Mouse (Mus musculus) kidney, embryonic 15.5 days (tissue): ENCODE results near the gene Otx1. TPM values are rescaled to one million over a fixed set of nuclear protein-coding genes. Genes with fewer than 3 reads are reported as not detected.

Experiments used
- ATAC-seq: fragments of 200-750 bp; cut with Nextera tagmentation; replicated peaks from 2 replicates; pipeline ENCODE4 v1.8.0; 2017; ENCODE audit warnings: moderate TSS enrichment; ENCODE audit not compliant: low FRiP score
- H3K27ac ChIP-seq: fragments of 300-500 bp; sonication (generic); 2 replicates; pipeline ENCODE4 v1.5.1; 2015; ENCODE audit warnings: mild to moderate bottlenecking, inconsistent platforms
- H3K27me3 ChIP-seq: fragments of 300-500 bp; sonication (generic); 2 replicates; pipeline ENCODE4 v1.6.1; 2015; ENCODE audit warnings: inconsistent platforms
- H3K36me3 ChIP-seq: fragments of 300-500 bp; sonication (generic); 2 replicates; pipeline ENCODE4 v1.6.1; 2015; ENCODE audit warnings: inconsistent platforms
- H3K4me1 ChIP-seq: fragments of 300-500 bp; sonication (generic); 2 replicates; pipeline ENCODE4 v1.6.1; 2015; ENCODE audit warnings: inconsistent platforms
- H3K4me2 ChIP-seq: fragments of 300-500 bp; sonication (generic); 2 replicates; pipeline ENCODE4 v1.6.1; 2015; ENCODE audit warnings: moderate library complexity, mild to moderate bottlenecking, inconsistent platforms
- H3K4me3 ChIP-seq: fragments of 300-500 bp; sonication (generic); replicated peaks from 2 replicates; pipeline ENCODE4 v1.5.1; 2015; ENCODE audit warnings: mild to moderate bottlenecking, inconsistent platforms
- H3K9ac ChIP-seq: fragments of 300-500 bp; sonication (generic); 2 replicates; pipeline ENCODE4 v1.6.1; 2015; ENCODE audit warnings: mild to moderate bottlenecking, inconsistent platforms
- H3K9me3 ChIP-seq: fragments of 300-500 bp; sonication (generic); replicated peaks from 2 replicates; pipeline ENCODE4 v1.6.1; 2016; ENCODE audit warnings: inconsistent platforms
- WGBS: fragments of 180-500 bp; shearing (Covaris S2); methylation state at CpG from one replicate; pipeline ENCODE4 v1.1.7; 2015; ENCODE audit warnings: mixed read lengths; 5-methylcytosine and 5-hydroxymethylcytosine counted together
- polyA plus RNA-seq: library from polyadenylated mRNA; unstranded; fragments of >200 nt; fragmentation: Nextera tagmentation; extraction: Ambion mirVana; gene quantifications from 2 replicates; pipeline ENCODE4 v1.2.1, GENCODE M21; 2015

Gene Otx1
- polyA plus RNA-seq, 1 experiment from 2014 or later: 0.14 TPM

DNA sequence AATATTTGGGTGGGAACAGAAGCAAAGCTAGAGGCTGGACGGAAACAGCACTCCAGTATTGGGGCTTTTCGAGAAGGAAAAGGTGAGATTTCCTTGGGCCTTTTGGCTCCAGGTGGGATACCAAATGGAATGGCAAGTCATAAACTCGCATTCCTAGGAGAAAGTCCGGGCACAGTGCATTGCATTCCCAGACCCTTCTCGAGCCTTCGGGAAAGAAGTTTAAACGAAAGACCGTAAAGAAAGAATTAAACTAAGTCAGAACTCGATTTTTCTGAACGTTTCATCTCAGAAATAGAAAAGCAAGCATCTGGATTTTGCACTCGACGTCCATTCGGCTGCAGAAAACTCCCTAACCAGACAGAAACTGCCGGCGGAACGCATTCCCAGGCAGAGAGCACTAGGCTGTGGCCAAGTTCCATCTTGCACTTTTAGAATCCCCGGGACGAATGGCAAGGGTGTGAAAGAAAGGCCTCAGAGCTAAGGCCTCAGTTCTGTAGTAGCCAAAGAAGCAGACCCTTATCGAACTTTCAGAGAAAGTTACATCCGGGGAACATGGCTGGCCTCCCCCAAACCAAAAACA is 5.0 kb downstream of the Otx1 start:
- no peak overlapping the region for H3K9ac ChIP-seq
- H3K9me3 ChIP-seq: no peaks in the 10 kb centered on the region
- no peak overlapping the region for H3K27ac ChIP-seq
- no peak for ATAC-seq
- peaks cover 58% of the 10 kb centered on the region for H3K4me1 ChIP-seq
- no peak overlapping the region for H3K4me2 ChIP-seq
- H3K27me3 ChIP-seq: peaks cover 99% of the 10 kb centered on the region
- H3K36me3 ChIP-seq: no peaks in the 10 kb centered on the region
- WGBS: 1% methylated on average over 20 of the region's 20 CpGs
- no peak overlapping the region for H3K4me3 ChIP-seq

DNA sequence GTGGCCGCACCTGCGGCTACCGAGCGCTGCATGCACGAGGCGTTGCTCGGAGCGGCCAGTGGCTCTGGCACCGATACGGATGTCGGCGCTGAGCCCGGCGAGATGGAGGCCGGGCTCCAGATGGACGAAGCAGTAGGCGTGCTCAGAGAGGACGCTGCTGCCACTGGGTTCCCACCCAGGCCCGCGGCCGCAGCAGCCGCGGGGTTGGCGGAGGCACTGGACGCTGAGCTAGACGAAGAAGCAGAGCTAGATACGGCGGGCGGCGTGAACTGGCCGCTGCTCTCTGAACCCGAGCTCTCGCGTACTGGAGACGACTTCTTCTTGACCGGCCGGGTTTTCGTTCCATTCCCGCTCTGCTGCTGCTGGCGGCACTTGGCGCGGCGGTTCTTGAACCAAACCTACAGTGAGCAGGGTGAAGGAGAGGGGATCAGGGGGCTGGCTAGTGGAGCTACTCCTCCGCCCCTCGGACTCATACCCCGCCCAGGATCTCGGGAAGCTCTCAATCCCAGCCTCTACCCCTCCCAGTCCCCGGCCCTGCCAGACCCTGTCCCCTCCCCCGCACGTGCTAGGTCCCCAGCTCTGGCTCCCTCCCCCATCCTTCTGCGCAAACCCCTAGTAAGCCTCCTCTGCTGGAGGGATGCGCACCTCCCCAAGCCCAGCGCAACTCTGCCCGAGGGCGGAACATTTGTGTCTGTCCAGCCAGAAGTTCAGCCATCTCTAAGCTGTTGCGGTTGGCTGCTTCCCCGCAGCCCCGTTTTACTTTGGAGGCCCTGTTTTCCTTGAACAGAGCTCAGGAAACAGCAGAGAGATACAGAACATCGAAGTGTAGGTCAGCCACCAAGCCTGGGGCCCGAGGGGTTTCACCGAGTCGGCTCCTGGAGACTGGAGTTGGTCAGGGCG is 5.8 kb downstream of the Otx1 start:
- Histone ChIP-seq H3K36me3 (no peaks in the 10 kb centered on the region), H3K4me3 (peak overlapping the region; percentile 34), H3K27ac (no peak overlapping the region), H3K4me1 (peaks cover 53% of the 10 kb centered on the region), H3K9me3 (no peaks in the 10 kb centered on the region), H3K9ac (no peak overlapping the region), H3K4me2 (peak overlapping the region; percentile 57), H3K27me3 (peaks cover 98% of the 10 kb centered on the region)
- WGBS: under 1% methylated on average over 63 of the region's 63 CpGs
- ATAC-seq: 0 out of 2 replicates have a peak, but pooled peaks have one; percentile 9

DNA sequence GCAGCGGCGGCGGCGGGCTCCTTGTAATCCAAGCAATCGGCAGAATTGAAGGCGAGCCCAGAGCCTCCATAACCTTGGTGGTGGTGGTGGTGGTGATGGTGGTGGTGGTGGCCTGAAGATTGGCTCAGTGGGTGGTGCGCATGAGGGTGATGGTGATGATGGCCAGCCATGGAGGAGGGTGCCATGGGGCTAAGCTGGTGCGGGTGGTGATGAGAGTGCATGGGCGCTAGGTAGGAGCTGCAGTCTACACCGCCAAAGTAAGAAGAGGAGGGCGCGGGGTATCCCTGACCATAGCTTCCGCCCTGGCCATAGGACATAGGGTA is 6.4 kb downstream of the Otx1 start:
- peaks cover 96% of the 10 kb centered on the region for H3K27me3 ChIP-seq
- no peak for ATAC-seq
- H3K4me1 ChIP-seq: peaks cover 47% of the 10 kb centered on the region
- peak overlapping the region; percentile 57 for H3K4me2 ChIP-seq
- WGBS: 2% methylated on average over 13 of the region's 13 CpGs
- no peaks in the 10 kb centered on the region for H3K9me3 ChIP-seq
- peak overlapping the region; percentile 34 for H3K4me3 ChIP-seq
- H3K27ac ChIP-seq: no peak overlapping the region
- H3K36me3 ChIP-seq: no peaks in the 10 kb centered on the region
- H3K9ac ChIP-seq: no peak overlapping the region

DNA sequence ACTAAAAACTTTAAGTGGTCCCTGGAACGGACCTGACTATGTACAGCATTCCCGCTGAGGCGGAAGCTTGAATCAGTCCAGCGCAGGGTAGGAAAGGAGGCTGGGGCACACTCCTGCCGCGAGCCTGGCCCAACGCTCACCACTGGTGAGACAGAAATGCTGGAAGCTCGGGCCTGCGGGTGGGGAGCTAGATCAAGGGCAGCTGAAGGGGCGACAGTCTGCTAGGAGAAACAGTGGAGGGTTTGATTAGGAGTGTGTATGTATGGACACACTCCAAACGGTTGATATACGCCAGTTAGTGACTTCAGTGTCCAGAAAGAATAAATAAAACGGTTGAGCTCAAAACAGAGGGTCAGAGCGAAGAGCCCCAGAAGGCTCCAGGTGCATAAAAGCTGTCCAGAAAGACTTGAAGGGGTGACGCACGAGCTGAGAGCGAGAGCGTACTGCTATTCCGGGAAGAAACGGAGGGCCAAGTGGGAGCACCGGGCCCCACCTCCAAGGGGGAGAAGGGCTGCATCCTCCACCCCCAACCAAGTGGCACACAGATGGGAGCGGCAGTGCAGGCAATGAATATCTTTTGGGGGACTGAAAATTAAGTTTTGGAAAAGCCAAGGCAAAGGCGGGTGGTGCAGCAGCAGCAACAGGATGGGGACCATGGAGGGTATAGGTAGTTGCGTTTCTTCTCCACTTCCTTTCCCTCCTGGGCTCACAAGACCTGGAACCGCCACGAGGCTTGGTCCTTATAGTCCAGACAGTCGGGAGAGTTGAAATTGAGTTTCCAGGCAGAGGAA is 7.0 kb downstream of the Otx1 start:
- Histone ChIP-seq H3K9ac (no peak overlapping the region), H3K27me3 (peaks cover 96% of the 10 kb centered on the region), H3K27ac (no peak overlapping the region), H3K4me2 (no peak overlapping the region), H3K36me3 (no peaks in the 10 kb centered on the region), H3K4me3 (no peak overlapping the region), H3K4me1 (peaks cover 41% of the 10 kb centered on the region), H3K9me3 (no peaks in the 10 kb centered on the region)
- no peak for ATAC-seq
- 4% methylated on average over 27 of the region's 27 CpGs for WGBS

DNA sequence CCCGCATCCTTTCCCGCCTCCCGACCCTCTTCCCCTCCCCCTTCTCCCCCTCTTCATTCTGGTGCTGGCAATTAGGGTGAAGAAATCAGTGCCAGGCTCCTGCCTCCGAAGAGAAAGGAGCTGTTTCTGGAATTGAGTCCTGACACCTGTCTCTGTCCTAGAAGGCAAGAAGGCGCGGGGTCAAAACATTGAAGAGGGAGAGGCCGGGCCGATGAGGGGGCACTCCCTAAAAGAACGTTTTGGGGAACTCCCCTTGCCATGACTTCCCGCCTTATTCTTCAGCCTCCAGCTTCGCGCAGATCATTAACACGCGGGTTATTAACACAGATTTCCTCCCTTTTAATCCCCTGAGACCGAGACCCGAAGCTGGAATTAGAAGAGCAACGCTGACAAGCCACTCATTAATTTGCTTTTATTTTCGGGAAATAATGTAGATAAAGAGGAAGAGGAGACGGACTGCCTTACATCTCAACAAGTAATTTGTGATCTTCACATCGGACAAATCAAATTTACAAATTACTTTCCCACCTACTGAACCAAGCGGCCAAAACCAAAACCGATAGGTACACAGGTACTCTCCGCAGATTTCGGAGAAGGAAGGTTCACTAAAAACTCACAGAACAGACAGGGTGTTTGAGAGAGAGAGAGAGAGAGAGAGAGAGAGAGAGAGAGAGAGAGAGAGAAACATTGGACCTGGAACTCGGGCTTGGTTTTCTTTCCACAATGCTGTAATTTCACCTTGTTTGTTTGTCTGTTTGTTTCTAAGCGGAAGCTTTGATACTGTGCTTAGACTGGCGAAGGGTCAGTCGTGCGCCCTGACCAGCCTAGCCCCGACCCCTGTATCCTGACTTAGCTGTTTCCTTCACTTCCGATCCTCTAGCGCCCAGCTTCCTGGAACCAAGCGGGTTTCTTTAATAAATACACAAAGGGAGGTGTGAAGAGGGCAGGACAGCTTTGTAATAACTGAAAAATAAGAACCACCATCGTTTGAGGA is 8.0 kb downstream of the Otx1 start:
- Histone ChIP-seq H3K27ac (no peak overlapping the region), H3K4me3 (no peak overlapping the region), H3K36me3 (no peaks in the 10 kb centered on the region), H3K4me1 (peaks cover 34% of the 10 kb centered on the region), H3K4me2 (no peak overlapping the region), H3K9ac (no peak overlapping the region), H3K27me3 (peaks cover 90% of the 10 kb centered on the region), H3K9me3 (no peaks in the 10 kb centered on the region)
- no peak for ATAC-seq
- 1% methylated on average over 34 of the region's 34 CpGs for WGBS

DNA sequence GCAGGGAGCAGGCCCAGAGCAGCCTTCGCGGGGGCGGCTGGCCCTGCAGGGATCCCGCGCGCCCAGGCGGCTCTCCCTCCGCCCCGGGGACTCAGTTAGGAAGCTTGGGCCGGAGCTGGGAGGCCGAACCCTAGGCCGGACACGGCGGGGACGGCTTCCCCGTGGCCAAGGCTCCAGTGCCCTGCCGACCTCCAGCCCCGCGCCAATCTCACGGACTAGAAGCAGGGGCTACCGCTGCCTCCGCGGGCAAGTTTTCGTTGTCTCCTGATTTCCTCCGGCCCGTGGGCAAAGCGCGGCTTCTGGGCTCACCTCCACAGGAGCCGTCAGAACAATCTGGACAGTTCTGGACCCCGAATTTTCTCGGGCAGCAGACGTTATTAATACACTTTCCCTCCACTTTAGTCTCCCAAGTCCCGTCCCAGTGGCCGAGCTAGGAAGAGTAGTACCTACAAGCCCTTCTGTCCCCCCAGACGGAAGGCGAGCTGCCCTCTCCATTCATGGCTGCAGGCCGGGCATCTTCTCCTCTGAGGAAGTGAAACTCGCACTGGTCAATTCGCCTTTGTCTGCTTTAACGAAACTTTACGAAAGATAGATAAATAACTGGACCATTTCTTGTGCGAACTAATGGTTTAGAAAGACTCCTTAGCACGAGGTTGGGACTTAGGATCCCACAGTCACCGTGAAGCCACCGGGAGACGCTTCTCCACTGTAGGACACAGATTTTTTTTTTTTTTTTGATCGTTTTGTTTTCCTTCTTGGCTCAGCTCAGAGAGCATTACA is 8.9 kb downstream of the Otx1 start:
- ATAC-seq: peak; percentile 37; the same call in 1 of the 2 replicates
- no peaks in the 10 kb centered on the region for H3K9me3 ChIP-seq
- H3K4me3 ChIP-seq: peak overlapping the region; percentile 18
- H3K4me1 ChIP-seq: peaks cover 34% of the 10 kb centered on the region
- no peak overlapping the region for H3K9ac ChIP-seq
- peak overlapping the region; percentile 31 for H3K4me2 ChIP-seq
- H3K36me3 ChIP-seq: no peaks in the 10 kb centered on the region
- peaks cover 90% of the 10 kb centered on the region for H3K27me3 ChIP-seq
- 1% methylated on average over 47 of the region's 47 CpGs for WGBS
- H3K27ac ChIP-seq: no peak overlapping the region

DNA sequence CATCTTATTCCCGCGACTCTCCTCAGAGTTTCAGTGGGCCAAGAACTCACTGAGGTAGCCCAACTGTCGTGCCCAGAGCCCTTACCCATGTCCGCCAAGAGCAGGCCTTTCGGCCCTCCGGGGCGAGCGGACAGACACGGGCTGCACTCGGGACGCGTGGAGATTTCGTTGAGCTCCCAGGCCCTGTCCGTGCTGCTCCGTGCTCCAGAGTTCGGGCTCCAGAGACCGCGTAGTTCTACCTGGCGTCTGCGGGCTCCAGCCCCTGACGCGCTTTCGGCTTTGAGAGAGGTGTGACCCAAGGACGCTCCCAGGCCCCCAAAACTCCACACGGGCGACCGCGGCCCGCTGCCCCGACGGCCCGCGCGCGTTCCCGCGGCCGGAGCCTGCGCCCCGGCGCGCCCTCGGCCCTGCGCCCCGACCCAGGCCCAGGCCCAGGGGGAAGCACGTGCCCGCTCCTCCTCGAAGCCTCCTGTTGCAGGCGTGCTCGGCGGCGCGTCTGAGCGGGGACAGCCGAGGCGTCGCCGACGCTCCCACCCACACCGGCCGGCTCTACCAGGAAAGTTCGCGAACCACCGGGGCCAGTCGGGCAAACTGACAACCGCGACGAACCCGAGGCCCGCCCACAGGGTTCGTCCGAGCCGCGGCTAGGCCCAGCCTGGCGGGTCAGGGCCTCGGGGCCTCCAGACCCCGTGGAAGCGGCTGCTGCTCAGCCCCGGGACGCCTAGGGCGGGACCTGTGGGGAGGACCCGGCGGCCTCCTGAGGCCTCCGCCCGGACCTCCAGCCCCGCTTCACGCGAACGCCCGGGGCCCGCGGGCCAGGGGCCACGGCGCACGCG is 9.7 kb downstream of the Otx1 start:
- peak overlapping the region; percentile 31 for H3K4me2 ChIP-seq
- H3K9me3 ChIP-seq: no peaks in the 10 kb centered on the region
- H3K9ac ChIP-seq: no peak overlapping the region
- 0 out of 2 replicates have a peak, but pooled peaks have one; percentile 29 for ATAC-seq
- peaks cover 90% of the 10 kb centered on the region for H3K27me3 ChIP-seq
- no peak overlapping the region for H3K27ac ChIP-seq
- H3K4me3 ChIP-seq: peak overlapping the region; percentile 18
- H3K4me1 ChIP-seq: peaks cover 29% of the 10 kb centered on the region
- no peaks in the 10 kb centered on the region for H3K36me3 ChIP-seq
- 1% methylated on average over 96 of the region's 96 CpGs for WGBS

DNA sequence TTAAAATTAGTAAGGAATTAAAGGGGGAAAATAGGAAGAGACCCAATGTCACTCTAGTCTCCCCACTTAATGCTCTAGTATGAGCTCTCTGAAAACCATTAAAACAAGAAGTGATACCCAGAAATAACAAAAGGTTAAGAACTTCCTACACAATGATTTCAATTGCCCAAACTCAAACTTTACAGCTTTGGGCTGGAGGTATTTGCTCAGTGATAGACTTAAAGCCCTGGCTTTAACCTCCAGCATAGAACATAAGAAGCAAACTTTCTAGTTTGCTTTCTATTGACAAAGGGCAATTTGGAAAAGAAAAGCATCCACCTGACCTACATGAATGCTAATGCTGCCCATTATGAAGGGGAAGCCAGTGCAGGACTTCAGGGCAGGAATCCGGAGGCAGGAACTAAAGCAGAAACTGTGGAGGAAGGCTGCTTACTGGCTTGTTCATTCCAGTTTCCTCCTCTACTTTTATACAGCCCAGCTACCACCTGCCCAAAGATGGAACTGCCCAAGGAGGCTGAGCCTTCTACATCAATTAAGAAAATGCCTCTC is 14.2 kb downstream of the Otx1 start:
- peaks cover 8% of the 10 kb centered on the region for H3K4me1 ChIP-seq
- 72% methylated on average over 1 of the region's 1 CpGs for WGBS
- no peak overlapping the region for H3K9ac ChIP-seq
- H3K27me3 ChIP-seq: peaks cover 75% of the 10 kb centered on the region
- no peak overlapping the region for H3K4me3 ChIP-seq
- no peak overlapping the region for H3K27ac ChIP-seq
- no peak for ATAC-seq
- H3K9me3 ChIP-seq: no peaks in the 10 kb centered on the region
- no peak overlapping the region for H3K4me2 ChIP-seq
- no peaks in the 10 kb centered on the region for H3K36me3 ChIP-seq

DNA sequence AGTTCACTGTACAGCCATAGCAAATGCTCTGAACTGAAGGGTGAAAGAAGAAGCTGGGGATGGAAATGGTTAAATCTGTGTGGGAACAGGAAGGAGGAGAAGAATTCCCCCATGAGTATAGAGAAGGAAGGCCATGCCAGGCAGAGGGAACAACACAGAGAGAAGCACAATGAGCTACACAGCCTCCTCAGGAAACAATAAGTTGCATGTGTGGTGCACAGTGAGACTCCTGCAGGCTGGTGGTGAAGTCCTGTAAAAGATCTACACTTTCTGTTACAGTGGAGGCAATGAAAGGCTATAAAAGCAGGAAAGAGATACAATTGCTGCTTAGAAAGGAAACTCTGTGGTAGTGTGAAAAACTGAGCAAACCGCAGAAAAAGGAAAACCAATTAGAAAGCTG is 17.6 kb downstream of the Otx1 start:
- H3K36me3 ChIP-seq: no peaks in the 10 kb centered on the region
- peaks cover 52% of the 10 kb centered on the region for H3K27me3 ChIP-seq
- no peak for ATAC-seq
- no peak overlapping the region for H3K27ac ChIP-seq
- H3K9ac ChIP-seq: no peak overlapping the region
- H3K4me2 ChIP-seq: no peak overlapping the region
- H3K9me3 ChIP-seq: no peaks in the 10 kb centered on the region
- no peak overlapping the region for H3K4me3 ChIP-seq
- WGBS: 65% methylated on average over 1 of the region's 1 CpGs
- no peaks in the 10 kb centered on the region for H3K4me1 ChIP-seq

DNA sequence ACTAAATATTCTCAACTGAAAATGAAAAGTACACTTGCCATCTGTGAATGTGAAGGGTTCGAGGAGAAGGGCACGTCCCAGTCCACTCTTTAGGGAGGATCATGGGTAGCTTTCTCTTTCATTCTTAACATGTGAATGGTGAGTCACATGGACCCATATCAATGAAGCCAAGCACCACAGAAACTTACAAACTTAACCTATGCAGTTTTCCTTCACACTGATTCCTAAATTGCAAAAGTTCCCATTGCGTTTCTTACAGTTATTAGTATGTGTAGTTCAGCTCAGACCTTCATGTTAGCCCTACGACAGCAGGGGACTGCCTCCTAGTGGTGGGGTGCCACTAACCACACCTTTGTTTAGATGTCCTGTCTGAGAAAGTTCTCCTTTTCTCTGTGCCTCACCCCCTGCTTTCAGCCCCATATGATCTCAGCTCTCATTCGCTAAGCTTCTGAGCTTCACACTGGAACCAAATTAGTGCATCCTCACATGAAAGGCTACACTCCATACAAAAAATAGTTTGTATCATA is 28.6 kb downstream of the Otx1 start:
- H3K4me3 ChIP-seq: no peak overlapping the region
- no peak for ATAC-seq
- no peak overlapping the region for H3K27ac ChIP-seq
- no peaks in the 10 kb centered on the region for H3K4me1 ChIP-seq
- no peaks in the 10 kb centered on the region for H3K36me3 ChIP-seq
- 73% methylated on average over 5 of the region's 5 CpGs for WGBS
- no peak overlapping the region for H3K9ac ChIP-seq
- no peaks in the 10 kb centered on the region for H3K27me3 ChIP-seq
- no peak overlapping the region for H3K4me2 ChIP-seq
- no peaks in the 10 kb centered on the region for H3K9me3 ChIP-seq
